Mouse (Mus musculus): ENCODE results near the gene Fgfr2. TPM values are rescaled to one million over a fixed set of nuclear protein-coding genes. Genes with fewer than 3 reads are reported as not detected.

Fgfr2 gene
- polyA plus RNA-seq, 1 experiment from 2014 or later, result 133 TPM

DNA sequence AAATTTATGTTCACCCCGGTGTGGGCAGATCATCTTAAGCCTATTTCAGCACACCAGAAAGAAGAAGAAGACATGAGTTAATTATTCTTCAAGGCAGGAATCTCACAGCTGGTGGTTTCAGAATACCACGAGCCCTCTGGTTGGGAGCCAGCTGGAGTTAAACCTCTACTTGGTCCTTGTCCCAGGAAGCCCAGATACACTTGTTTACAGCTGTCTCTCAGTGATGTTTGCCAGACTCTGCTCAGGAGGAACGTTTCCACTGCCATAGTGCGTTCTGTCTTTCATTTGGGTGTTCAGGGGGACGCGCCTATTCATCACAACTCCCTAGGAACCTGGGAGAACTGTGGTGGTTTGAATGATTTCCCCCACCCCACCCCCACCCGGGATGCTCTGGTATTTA, 2163.3 kb downstream of the Fgfr2 start:
- peaks cover 3% of the 10 kb centered on the region; the same call in 1 of the 2 replicates for H3K4me1 ChIP-seq (ENCODE audit: control insufficient read depth, insufficient read depth, low read length)
- H3K9ac ChIP-seq (ENCODE audit: low read depth, low read length), result no peak overlapping the region
- no peak overlapping the region for H3K4me2 ChIP-seq (replicated peaks; ENCODE audit: low read depth, low read length)
- H3K27ac ChIP-seq (ENCODE audit: low read depth, low read length), result no peak overlapping the region
- H3K36me3 ChIP-seq (ENCODE audit: control insufficient read depth, insufficient read depth, low read length), result no peaks in the 10 kb centered on the region
- no peaks in the 10 kb centered on the region for H3K9me3 ChIP-seq (ENCODE audit: control insufficient read depth, low read length)
- no peaks in the 10 kb centered on the region for H3K27me3 ChIP-seq (ENCODE audit: control insufficient read depth, insufficient read depth, low read length)
- H3K4me3 ChIP-seq (ENCODE audit: low read length), result no peak overlapping the region
- 51% methylated on average over 7 of the region's 7 CpGs for WGBS
- no peak for ATAC-seq (ENCODE audit: low FRiP score, low TSS enrichment)

DNA sequence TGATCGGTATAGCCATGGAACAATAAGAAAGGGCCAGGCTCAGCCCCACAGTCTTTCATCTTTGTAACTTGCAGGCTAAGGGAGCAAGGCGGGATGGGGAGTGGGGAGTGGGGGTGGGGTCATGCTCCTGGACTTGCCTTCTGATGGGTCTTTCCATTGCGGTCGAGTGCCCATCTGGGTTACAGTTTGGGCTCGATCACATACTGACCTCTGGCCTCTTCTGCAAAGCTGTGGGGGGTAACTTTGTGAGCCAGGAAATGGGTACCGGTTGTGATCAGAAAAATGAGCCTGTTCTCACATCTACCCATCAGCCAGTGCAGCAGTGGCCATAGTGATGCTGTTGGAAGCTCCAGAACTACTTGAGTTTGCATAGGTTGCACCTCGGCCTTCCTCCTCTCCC, 2164.6 kb downstream of the Fgfr2 start:
- Histone ChIP-seq H3K4me3 (ENCODE audit: low read length) (no peak overlapping the region), H3K27me3 (ENCODE audit: control insufficient read depth, insufficient read depth, low read length) (no peaks in the 10 kb centered on the region), H3K4me1 (ENCODE audit: control insufficient read depth, insufficient read depth, low read length) (no peaks in the 10 kb centered on the region), H3K27ac (ENCODE audit: low read depth, low read length) (no peak overlapping the region), H3K36me3 (ENCODE audit: control insufficient read depth, insufficient read depth, low read length) (no peaks in the 10 kb centered on the region), H3K9ac (ENCODE audit: low read depth, low read length) (no peak overlapping the region), H3K9me3 (ENCODE audit: control insufficient read depth, low read length) (no peaks in the 10 kb centered on the region), H3K4me2 (replicated peaks; ENCODE audit: low read depth, low read length) (no peak overlapping the region)
- no peak for ATAC-seq (ENCODE audit: low FRiP score, low TSS enrichment)
- 75% methylated on average over 7 of the region's 7 CpGs for WGBS

GRCm38 (mm10) chr7:130954177-130954601, 2169.0 kb downstream of the Fgfr2 start:
- Histone ChIP-seq H3K36me3 (ENCODE audit: control insufficient read depth, insufficient read depth, low read length) (no peaks in the 10 kb centered on the region), H3K9ac (ENCODE audit: low read depth, low read length) (no peak overlapping the region)
- WGBS, result 89% methylated on average over 10 of the region's 10 CpGs

GRCm38 (mm10) chr7:130953376-130953775, 2169.8 kb downstream of the Fgfr2 start:
- Histone ChIP-seq H3K4me2 (replicated peaks; ENCODE audit: low read depth, low read length) (no peak overlapping the region), H3K27ac (ENCODE audit: low read depth, low read length) (no peak overlapping the region), H3K9ac (ENCODE audit: low read depth, low read length) (no peak overlapping the region), H3K27me3 (ENCODE audit: control insufficient read depth, insufficient read depth, low read length) (no peaks in the 10 kb centered on the region), H3K4me1 (ENCODE audit: control insufficient read depth, insufficient read depth, low read length) (no peaks in the 10 kb centered on the region), H3K9me3 (ENCODE audit: control insufficient read depth, low read length) (no peaks in the 10 kb centered on the region), H3K36me3 (ENCODE audit: control insufficient read depth, insufficient read depth, low read length) (no peaks in the 10 kb centered on the region), H3K4me3 (ENCODE audit: low read length) (no peak overlapping the region)
- ATAC-seq (ENCODE audit: low FRiP score, low TSS enrichment), result no peak
- WGBS, result 91% methylated on average over 10 of the region's 10 CpGs

More at GRCm38 (mm10) chr7:130954177-130954601, 2169.0 kb downstream of the Fgfr2 start:
- H3K4me1 ChIP-seq (ENCODE audit: control insufficient read depth, insufficient read depth, low read length), result no peaks in the 10 kb centered on the region
- no peak overlapping the region for H3K27ac ChIP-seq (ENCODE audit: low read depth, low read length)
- H3K27me3 ChIP-seq (ENCODE audit: control insufficient read depth, insufficient read depth, low read length), result no peaks in the 10 kb centered on the region
- H3K4me2 ChIP-seq (replicated peaks; ENCODE audit: low read depth, low read length), result no peak overlapping the region
- no peaks in the 10 kb centered on the region for H3K9me3 ChIP-seq (ENCODE audit: control insufficient read depth, low read length)
- no peak for ATAC-seq (ENCODE audit: low FRiP score, low TSS enrichment)
- no peak overlapping the region for H3K4me3 ChIP-seq (ENCODE audit: low read length)

DNA sequence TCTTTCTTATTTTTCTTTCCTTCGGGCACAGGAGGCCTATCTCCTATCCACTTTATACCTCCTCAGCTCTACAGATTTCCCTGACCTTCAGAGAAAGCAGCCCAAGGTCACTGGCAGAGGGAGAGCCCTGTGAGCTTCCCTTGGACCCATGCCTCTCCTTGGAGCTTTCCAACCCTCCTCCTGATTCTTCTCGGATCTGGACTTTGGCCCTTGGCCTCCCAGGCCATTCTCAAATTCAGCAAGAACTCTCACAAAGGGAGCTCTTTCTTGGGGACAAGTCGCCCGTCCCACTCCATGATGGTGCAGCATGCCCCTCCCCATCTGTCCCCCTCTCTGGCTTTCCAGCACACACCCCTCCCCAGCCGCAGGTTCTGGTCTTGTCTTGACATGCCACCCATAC, 2172.1 kb downstream of the Fgfr2 start:
- no peaks in the 10 kb centered on the region for H3K36me3 ChIP-seq (ENCODE audit: control insufficient read depth, insufficient read depth, low read length)
- no peaks in the 10 kb centered on the region for H3K27me3 ChIP-seq (ENCODE audit: control insufficient read depth, insufficient read depth, low read length)
- no peak overlapping the region for H3K27ac ChIP-seq (ENCODE audit: low read depth, low read length)
- no peak overlapping the region for H3K4me2 ChIP-seq (replicated peaks; ENCODE audit: low read depth, low read length)
- no peak overlapping the region for H3K4me3 ChIP-seq (ENCODE audit: low read length)
- H3K4me1 ChIP-seq (ENCODE audit: control insufficient read depth, insufficient read depth, low read length), result no peaks in the 10 kb centered on the region
- WGBS, result 90% methylated on average over 5 of the region's 5 CpGs
- H3K9ac ChIP-seq (ENCODE audit: low read depth, low read length), result no peak overlapping the region
- no peaks in the 10 kb centered on the region for H3K9me3 ChIP-seq (ENCODE audit: control insufficient read depth, low read length)
- ATAC-seq (ENCODE audit: low FRiP score, low TSS enrichment), result no peak

DNA sequence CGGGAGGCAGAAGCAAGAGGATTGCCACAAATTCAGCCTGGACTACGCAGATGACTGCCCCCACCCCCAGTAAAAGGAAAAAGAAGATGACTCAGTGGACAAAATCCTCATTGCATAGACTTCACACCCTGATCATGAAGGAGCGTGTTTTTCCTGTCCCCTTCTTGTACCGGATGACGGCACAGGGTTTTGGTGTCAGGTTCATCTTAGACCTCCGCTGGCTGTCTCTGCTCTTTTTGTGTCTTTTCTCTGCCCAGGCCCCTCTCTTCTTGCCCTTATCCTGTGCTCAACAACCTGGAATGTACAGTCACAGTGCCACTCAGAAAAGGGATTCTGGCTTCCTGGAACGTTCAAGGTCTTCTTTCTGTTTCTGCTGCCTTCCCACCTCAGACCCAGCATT, 2172.7 kb downstream of the Fgfr2 start:
- no peaks in the 10 kb centered on the region for H3K36me3 ChIP-seq (ENCODE audit: control insufficient read depth, insufficient read depth, low read length)
- H3K4me3 ChIP-seq (ENCODE audit: low read length), result no peak overlapping the region
- WGBS, result 85% methylated on average over 7 of the region's 7 CpGs
- no peaks in the 10 kb centered on the region for H3K4me1 ChIP-seq (ENCODE audit: control insufficient read depth, insufficient read depth, low read length)
- ATAC-seq (ENCODE audit: low FRiP score, low TSS enrichment), result no peak
- H3K9ac ChIP-seq (ENCODE audit: low read depth, low read length), result no peak overlapping the region
- H3K4me2 ChIP-seq (replicated peaks; ENCODE audit: low read depth, low read length), result no peak overlapping the region
- H3K27me3 ChIP-seq (ENCODE audit: control insufficient read depth, insufficient read depth, low read length), result no peaks in the 10 kb centered on the region
- H3K9me3 ChIP-seq (ENCODE audit: control insufficient read depth, low read length), result no peaks in the 10 kb centered on the region
- H3K27ac ChIP-seq (ENCODE audit: low read depth, low read length), result no peak overlapping the region

- Histone ChIP-seq H3K4me3 (ENCODE audit: low read length) (no peak overlapping the region), H3K4me1 (ENCODE audit: control insufficient read depth, insufficient read depth, low read length) (no peaks in the 10 kb centered on the region), H3K9me3 (ENCODE audit: control insufficient read depth, low read length) (no peaks in the 10 kb centered on the region), H3K27ac (ENCODE audit: low read depth, low read length) (no peak overlapping the region; the same call in 1 of the 2 replicates), H3K36me3 (ENCODE audit: control insufficient read depth, insufficient read depth, low read length) (no peaks in the 10 kb centered on the region), H3K4me2 (replicated peaks; ENCODE audit: low read depth, low read length) (no peak overlapping the region), H3K9ac (ENCODE audit: low read depth, low read length) (no peak overlapping the region), H3K27me3 (ENCODE audit: control insufficient read depth, insufficient read depth, low read length) (no peaks in the 10 kb centered on the region)
- 54% methylated on average over 8 of the region's 8 CpGs for WGBS
- ATAC-seq (ENCODE audit: low FRiP score, low TSS enrichment), result no peak; the same call in 1 of the 2 replicates
Observed at GRCm38 (mm10) chr7:130949331-130949751, 2173.8 kb downstream of the Fgfr2 start.

- H3K36me3 ChIP-seq (ENCODE audit: control insufficient read depth, insufficient read depth, low read length), result no peaks in the 10 kb centered on the region
- H3K9me3 ChIP-seq (ENCODE audit: control insufficient read depth, low read length), result no peaks in the 10 kb centered on the region
- 57% methylated on average over 5 of the region's 5 CpGs for WGBS
- no peak overlapping the region; the same call in 1 of the 2 replicates for H3K27ac ChIP-seq (ENCODE audit: low read depth, low read length)
- no peak overlapping the region for H3K9ac ChIP-seq (ENCODE audit: low read depth, low read length)
- ATAC-seq (ENCODE audit: low FRiP score, low TSS enrichment), result no peak
- H3K4me2 ChIP-seq (replicated peaks; ENCODE audit: low read depth, low read length), result no peak overlapping the region
- no peaks in the 10 kb centered on the region for H3K27me3 ChIP-seq (ENCODE audit: control insufficient read depth, insufficient read depth, low read length)
- no peak overlapping the region for H3K4me3 ChIP-seq (ENCODE audit: low read length)
- H3K4me1 ChIP-seq (ENCODE audit: control insufficient read depth, insufficient read depth, low read length), result no peaks in the 10 kb centered on the region
Observed at GRCm38 (mm10) chr7:130948563-130949208, 2174.5 kb downstream of the Fgfr2 start.

- H3K27me3 ChIP-seq (ENCODE audit: control insufficient read depth, insufficient read depth, low read length), result no peaks in the 10 kb centered on the region
- no peaks in the 10 kb centered on the region for H3K9me3 ChIP-seq (ENCODE audit: control insufficient read depth, low read length)
- no peak for ATAC-seq (ENCODE audit: low FRiP score, low TSS enrichment)
- no peaks in the 10 kb centered on the region for H3K4me1 ChIP-seq (ENCODE audit: control insufficient read depth, insufficient read depth, low read length)
- no peaks in the 10 kb centered on the region for H3K36me3 ChIP-seq (ENCODE audit: control insufficient read depth, insufficient read depth, low read length)
- H3K4me3 ChIP-seq (ENCODE audit: low read length), result no peak overlapping the region
- no peak overlapping the region for H3K9ac ChIP-seq (ENCODE audit: low read depth, low read length)
- WGBS, result 87% methylated on average over 12 of the region's 12 CpGs
- H3K4me2 ChIP-seq (replicated peaks; ENCODE audit: low read depth, low read length), result no peak overlapping the region
- H3K27ac ChIP-seq (ENCODE audit: low read depth, low read length), result no peak overlapping the region
Observed at GRCm38 (mm10) chr7:130946303-130946702, 2176.8 kb downstream of the Fgfr2 start.

Data from kidney, embryonic 14.5 days (tissue).